Mouse (Mus musculus): Measurements from ENCODE around the gene Erich4. TPM values are rescaled to one million over a fixed set of nuclear protein-coding genes. Genes with fewer than 3 reads are reported as not detected.

The Erich4 gene
- polyA plus RNA-seq (2015; fragmentation: Nextera tagmentation; extraction: Ambion mirVana) = not detected in 2 replicates

GRCm38 (mm10) chr7:25615706-25616011 is at the start of gene Erich4:
Gene Erich4, minus strand, starts transcription at chr7:25615892.

GRCm38 (mm10) chr7:25658657-25659472 is 43.2 kb upstream of the Erich4 start, which contains the start of the genes Bckdha and Exosc5:
Gene Bckdha, minus strand, starts transcription at chr7:25658981.
Gene Exosc5, plus strand, starts transcription at chr7:25659164.

GRCm38 (mm10) chr7:25626509-25627430 is 11.1 kb upstream of the Erich4 start, which contains the start of gene B3gnt8:
Gene B3gnt8, plus strand, starts transcription at chr7:25626654.

GRCm38 (mm10) chr7:25618865-25619721 is 3.4 kb upstream of the Erich4 start, which contains the start of gene Dmac2:
Gene Dmac2, plus strand, starts transcription at chr7:25619414.

Other genes starting within 250 kb of the Erich4 start
- gene Cnfn, start 246.2 kb downstream of the Erich4 start, polyA plus RNA-seq (2015; fragmentation: Nextera tagmentation; extraction: Ambion mirVana) = 21.2 TPM in 1 of 2 replicates, not detected in the other
- gene Lipe, start 217.2 kb downstream of the Erich4 start, polyA plus RNA-seq (2015; fragmentation: Nextera tagmentation; extraction: Ambion mirVana) = 20.7 and 82.3 TPM in 2 replicates
- not detected in 2 replicates for gene Cxcl17, start 203.0 kb downstream of the Erich4 start, polyA plus RNA-seq (2015; fragmentation: Nextera tagmentation; extraction: Ambion mirVana)
- gene Ceacam1, start 138.3 kb downstream of the Erich4 start, polyA plus RNA-seq (2015; fragmentation: Nextera tagmentation; extraction: Ambion mirVana) = 4.0 and 4.1 TPM in 2 replicates
- not detected in 2 replicates for gene Ceacam2, start 76.0 kb downstream of the Erich4 start, polyA plus RNA-seq (2015; fragmentation: Nextera tagmentation; extraction: Ambion mirVana)
- 28.5 and 29.4 TPM in 2 replicates for gene Dmac2, start 3.5 kb upstream of the Erich4 start, polyA plus RNA-seq (2015; fragmentation: Nextera tagmentation; extraction: Ambion mirVana)
- gene B3gnt8, start 10.8 kb upstream of the Erich4 start, polyA plus RNA-seq (2015; fragmentation: Nextera tagmentation; extraction: Ambion mirVana) = 3.1 and 3.4 TPM in 2 replicates
- 68.8 and 82.8 TPM in 2 replicates for gene Bckdha, start 43.1 kb upstream of the Erich4 start, polyA plus RNA-seq (2015; fragmentation: Nextera tagmentation; extraction: Ambion mirVana)
- 30.1 and 33.2 TPM in 2 replicates for gene Exosc5, start 43.3 kb upstream of the Erich4 start, polyA plus RNA-seq (2015; fragmentation: Nextera tagmentation; extraction: Ambion mirVana)
- gene Tmem91, start 59.3 kb upstream of the Erich4 start, polyA plus RNA-seq (2015; fragmentation: Nextera tagmentation; extraction: Ambion mirVana) = 0.46 and 0.83 TPM in 2 replicates
- gene B9d2, start 64.9 kb upstream of the Erich4 start, polyA plus RNA-seq (2015; fragmentation: Nextera tagmentation; extraction: Ambion mirVana) = 17.0 and 18.4 TPM in 2 replicates
- gene Tgfb1, start 71.1 kb upstream of the Erich4 start, polyA plus RNA-seq (2015; fragmentation: Nextera tagmentation; extraction: Ambion mirVana) = 1.3 and 2.0 TPM in 2 replicates
- 14.0 and 14.7 TPM in 2 replicates for gene Ccdc97, start 103.2 kb upstream of the Erich4 start, polyA plus RNA-seq (2015; fragmentation: Nextera tagmentation; extraction: Ambion mirVana)
- 28.8 and 29.8 TPM in 2 replicates for gene Hnrnpul1, start 138.9 kb upstream of the Erich4 start, polyA plus RNA-seq (2015; fragmentation: Nextera tagmentation; extraction: Ambion mirVana)
- gene Axl, start 172.8 kb upstream of the Erich4 start, polyA plus RNA-seq (2015; fragmentation: Nextera tagmentation; extraction: Ambion mirVana) = 77.7 and 92.7 TPM in 2 replicates
- gene Cyp2s1, start 201.0 kb upstream of the Erich4 start, polyA plus RNA-seq (2015; fragmentation: Nextera tagmentation; extraction: Ambion mirVana) = 0.13 and 0.62 TPM in 2 replicates

Measured in skeletal muscle tissue, postnatal 0 days (tissue).